Mouse (Mus musculus): Measurements from ENCODE around the gene Sh3pxd2b.

DNA sequence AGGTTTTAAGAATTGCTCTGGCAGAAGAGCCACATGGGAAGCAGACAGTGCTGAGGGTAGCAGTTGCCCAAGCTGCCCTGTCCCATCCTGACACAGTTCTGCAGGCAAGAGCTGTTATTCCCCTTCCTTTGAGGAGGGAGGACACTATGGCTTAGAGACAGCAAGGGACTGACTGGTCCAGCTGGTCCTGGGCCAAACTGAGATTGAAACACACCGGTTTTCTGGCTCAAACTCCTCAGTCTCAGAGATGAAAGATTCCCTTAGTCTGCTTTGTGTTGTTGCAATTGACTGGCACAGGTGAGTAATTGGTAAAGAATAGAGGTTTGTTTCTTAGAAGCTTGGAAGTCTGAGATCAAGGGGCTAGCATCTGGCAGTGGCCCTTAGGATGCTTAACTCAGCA lies 23.3 kb downstream of the Sh3pxd2b start:
- TF ChIP-seq POLR2A (IDR thresholded peaks at IDR 0.05; ENCODE audit: borderline replicate concordance, extremely low read depth, insufficient read depth, insufficient read length, poor library complexity, severe bottlenecking) (no peak), CTCF (IDR thresholded peaks at IDR 0.05; ENCODE audit: borderline replicate concordance, extremely low read depth, insufficient read depth, insufficient read length) (no peak)
